Mouse (Mus musculus) ES-E14 (cell line): Measurements from ENCODE around the gene Atp6v1a. TPM values are rescaled to one million over a fixed set of nuclear protein-coding genes. Genes with fewer than 3 reads are reported as not detected.

ENCODE experiments used
- DNase-seq: peaks from one replicate; pipeline ENCODE4 v3.0.0-alpha.2; 2013; ENCODE audit warnings: low read depth, low spot score
- H3K27ac ChIP-seq: 2 replicates; pipeline ENCODE4 v1.5.1; 2012; ENCODE audit warnings: low read depth, mild to moderate bottlenecking, low read length, moderate library complexity, mixed read lengths; ENCODE audit not compliant: poor library complexity, insufficient read depth, severe bottlenecking
- H3K36me3 ChIP-seq: 2 replicates; pipeline ENCODE4 v1.6.1; 2012; ENCODE audit warnings: mild to moderate bottlenecking, low read length, moderate library complexity, mixed read lengths; ENCODE audit not compliant: control insufficient read depth, poor library complexity, insufficient read depth, severe bottlenecking
- H3K4me1 ChIP-seq, 2 experiments: fragments of 150-350 bp in 1 of 2; sonication (generic) in 1 of 2; 2 replicates each; pipeline ENCODE4 v1.6.1; 2012; ENCODE audit warnings: low read length in 2 of 2, mild to moderate bottlenecking in 1 of 2, mixed read lengths in 1 of 2; ENCODE audit not compliant: control insufficient read depth in 2 of 2, insufficient read depth in 2 of 2, poor library complexity in 1 of 2
- H3K4me3 ChIP-seq, 2 experiments: fragments of 150-350 bp in 1 of 2; sonication (generic) in 1 of 2; 2 replicates each; pipeline ENCODE4 v1.5.1; 2012; ENCODE audit warnings: low read length in 2 of 2, low read depth in 1 of 2, mild to moderate bottlenecking in 1 of 2, mixed read lengths in 1 of 2; ENCODE audit not compliant: insufficient read depth in 1 of 2, poor library complexity in 1 of 2, severe bottlenecking in 1 of 2
- H3K9ac ChIP-seq: 2 replicates; pipeline ENCODE4 v1.6.1; 2012; ENCODE audit warnings: low read depth, mild to moderate bottlenecking, low read length, mixed read lengths; ENCODE audit not compliant: poor library complexity, insufficient read depth, severe bottlenecking
- H3K9me3 ChIP-seq: fragments of 150-350 bp; sonication (generic); 2 replicates; pipeline ENCODE4 v1.6.1; 2012; ENCODE audit warnings: low read depth, mild to moderate bottlenecking, low read length; ENCODE audit not compliant: control insufficient read depth, insufficient read depth
- CHD2 ChIP-seq: IDR thresholded peaks from 2 replicates; pipeline ENCODE4 v1.6.1; 2014; ENCODE audit warnings: mild to moderate bottlenecking, low read depth, low read length, inconsistent platforms
- HCFC1 ChIP-seq: IDR thresholded peaks from 2 replicates; pipeline ENCODE4 v1.6.1; 2012; ENCODE audit warnings: low read length, inconsistent platforms, borderline replicate concordance; ENCODE audit not compliant: insufficient read depth
- MAFK ChIP-seq: IDR thresholded peaks from 2 replicates; pipeline ENCODE4 v1.6.1; 2014; ENCODE audit warnings: mild to moderate bottlenecking, low read depth, low read length, inconsistent platforms; ENCODE audit not compliant: insufficient read depth
- ZC3H11A ChIP-seq: IDR thresholded peaks from 2 replicates; pipeline ENCODE4 v1.6.1; 2012; ENCODE audit warnings: low read depth, mild to moderate bottlenecking, inconsistent platforms, low read length, borderline replicate concordance
- ZNF384 ChIP-seq: IDR thresholded peaks from 2 replicates; pipeline ENCODE4 v1.6.1; 2012; ENCODE audit warnings: low read depth, low read length, inconsistent platforms
- in situ Hi-C, 2 experiments: fragments of 600-800 bp; cut with MboI; formaldehyde crosslinking; loops; one replicate each; pipeline ENCODE4 v1.15.1; 2025; ENCODE audit warnings: low sequenced_read_pairs in 2 of 2, inconsistent platforms in 1 of 2; ENCODE audit not compliant: unreplicated experiment in 2 of 2
- total RNA-seq: library from RNA; depleted of rRNA; stranded (reverse); fragments of 300-350 nt; gene quantifications from 2 replicates; pipeline ENCODE4 v1.2.3, GENCODE M21; 2012

The Atp6v1a gene
- total RNA-seq, 1 experiment, result 82.8 TPM

GRCm38 (mm10) chr16:44102925-44103324, 36.6 kb downstream of the Atp6v1a start:
- Histone ChIP-seq H3K4me1 (0 out of 4 replicates have a peak, but pooled peaks cover 0 to 3% of the 10 kb centered on the region in 2 experiments), H3K36me3 (peaks cover 22% of the 10 kb centered on the region), H3K27ac (no peak overlapping the region), H3K4me3 (no peak overlapping the region), H3K9ac (no peak overlapping the region), H3K9me3 (no peaks in the 10 kb centered on the region)
- TF ChIP-seq ZC3H11A, result no peak
- TF ChIP-seq ZNF384, result no peak
- no peak for TF ChIP-seq HCFC1
- in situ Hi-C loops, result no loop called here
- no peak for DNase-seq

GRCm38 (mm10) chr16:44101181-44101710, 38.3 kb downstream of the Atp6v1a start:
- no peak for DNase-seq
- in situ Hi-C loops, result no loop called here
- Histone ChIP-seq H3K4me3 (no peak overlapping the region), H3K27ac (no peak overlapping the region; the same call in 1 of the 2 replicates), H3K4me1 (0 out of 4 replicates have a peak, but pooled peaks cover 0 to 3% of the 10 kb centered on the region in 2 experiments), H3K9ac (peak overlapping the region; percentile 48; the same call in 1 of the 2 replicates), H3K9me3 (no peaks in the 10 kb centered on the region), H3K36me3 (peaks cover 17% of the 10 kb centered on the region)
- TF ChIP-seq HCFC1 (no peak), MAFK (no peak), ZC3H11A (no peak), ZNF384 (no peak), CHD2 (no peak)

- no peak for DNase-seq
- no peak overlapping the region for H3K4me3 ChIP-seq
- H3K4me1 ChIP-seq, result 0 out of 4 replicates have a peak, but pooled peaks cover 0 to 3% of the 10 kb centered on the region in 2 experiments
- H3K27ac ChIP-seq, result no peak overlapping the region
- TF ChIP-seq MAFK, result no peak
- TF ChIP-seq ZC3H11A, result no peak
- no peak for TF ChIP-seq HCFC1
- no peak for TF ChIP-seq CHD2
- TF ChIP-seq ZNF384, result no peak
- no peaks in the 10 kb centered on the region for H3K9me3 ChIP-seq
- H3K36me3 ChIP-seq, result peaks cover 21% of the 10 kb centered on the region
- in situ Hi-C loops, result no loop called here
- H3K9ac ChIP-seq, result no peak overlapping the region
Observed at GRCm38 (mm10) chr16:44099377-44099776, 40.1 kb downstream of the Atp6v1a start.

- H3K9me3 ChIP-seq, result no peaks in the 10 kb centered on the region
- no peaks in the 10 kb centered on the region for H3K4me1 ChIP-seq
- in situ Hi-C loops, result no loop called here
- no peak overlapping the region for H3K4me3 ChIP-seq
- no peak overlapping the region for H3K9ac ChIP-seq
- peaks cover 9% of the 10 kb centered on the region for H3K36me3 ChIP-seq
- no peak for TF ChIP-seq ZC3H11A
- TF ChIP-seq HCFC1, result no peak
- TF ChIP-seq ZNF384, result no peak
- TF ChIP-seq CHD2, result no peak
- no peak for TF ChIP-seq MAFK
- H3K27ac ChIP-seq, result no peak overlapping the region
- no peak for DNase-seq
Observed at GRCm38 (mm10) chr16:44087650-44088049, 51.9 kb downstream of the Atp6v1a start.
